Mouse (Mus musculus) midbrain, embryonic 11.5 days (tissue): Measurements from ENCODE around the gene Slc4a1. TPM values are rescaled to one million over a fixed set of nuclear protein-coding genes. Genes with fewer than 3 reads are reported as not detected.
A peak's percentile ranks its signal among the peaks of the same experiment; 100 is the strongest.

Experiments used
- ATAC-seq: fragments of 200-750 bp; cut with Nextera tagmentation; 2 replicates; pipeline ENCODE4 v1.8.0; 2017; ENCODE audit warnings: moderate TSS enrichment, moderate library complexity; ENCODE audit not compliant: low FRiP score
- DNase-seq: peaks from one replicate; pipeline ENCODE4 v3.0.0; 2015; ENCODE audit warnings: low spot score; ENCODE audit errors: missing footprints
- H3K27ac ChIP-seq: fragments of 300-500 bp; sonication (generic); 2 replicates; pipeline ENCODE4 v1.5.1; 2014; ENCODE audit warnings: low read depth, low read length
- H3K27me3 ChIP-seq: fragments of 300-500 bp; sonication (generic); 2 replicates; pipeline ENCODE4 v1.6.1; 2014; ENCODE audit warnings: mild to moderate bottlenecking, low read length, moderate library complexity, mixed read lengths; ENCODE audit not compliant: control insufficient read depth, insufficient read depth
- H3K36me3 ChIP-seq: fragments of 300-500 bp; sonication (generic); 2 replicates; pipeline ENCODE4 v1.6.1; 2014; ENCODE audit warnings: mild to moderate bottlenecking, low read length, moderate library complexity, mixed read lengths; ENCODE audit not compliant: control insufficient read depth, insufficient read depth
- H3K4me1 ChIP-seq: fragments of 300-500 bp; sonication (generic); 2 replicates; pipeline ENCODE4 v1.6.1; 2014; ENCODE audit warnings: low read length; ENCODE audit not compliant: control insufficient read depth, insufficient read depth
- H3K4me2 ChIP-seq: fragments of 300-500 bp; sonication (generic); 2 replicates; pipeline ENCODE4 v1.6.1; 2014; ENCODE audit warnings: mild to moderate bottlenecking, moderate library complexity
- H3K4me3 ChIP-seq: fragments of 300-500 bp; sonication (generic); 2 replicates; pipeline ENCODE4 v1.5.1; 2014; ENCODE audit warnings: low read depth, low read length
- H3K9ac ChIP-seq: fragments of 300-500 bp; sonication (generic); 2 replicates; pipeline ENCODE4 v1.6.1; 2014; ENCODE audit warnings: low read length
- H3K9me3 ChIP-seq: fragments of 300-500 bp; sonication (generic); 2 replicates; pipeline ENCODE4 v1.6.1; 2016; ENCODE audit warnings: low read length; ENCODE audit not compliant: control insufficient read depth
- WGBS: fragments of 180-500 bp; shearing (Covaris S2); extraction: QIAGEN DNeasy Blood & Tissue Kit; methylation state at CpG from one replicate; pipeline ENCODE4 v1.1.7; 2014; 5-methylcytosine and 5-hydroxymethylcytosine counted together
- polyA plus RNA-seq: library from polyadenylated mRNA; unstranded; fragments of >200 nt; fragmentation: Nextera tagmentation; extraction: Ambion mirVana; gene quantifications from 2 replicates; pipeline ENCODE4 v1.2.1, GENCODE M21; 2014

Gene Slc4a1
- polyA plus RNA-seq, 1 experiment from 2014 or later, result 30.6 TPM

DNA sequence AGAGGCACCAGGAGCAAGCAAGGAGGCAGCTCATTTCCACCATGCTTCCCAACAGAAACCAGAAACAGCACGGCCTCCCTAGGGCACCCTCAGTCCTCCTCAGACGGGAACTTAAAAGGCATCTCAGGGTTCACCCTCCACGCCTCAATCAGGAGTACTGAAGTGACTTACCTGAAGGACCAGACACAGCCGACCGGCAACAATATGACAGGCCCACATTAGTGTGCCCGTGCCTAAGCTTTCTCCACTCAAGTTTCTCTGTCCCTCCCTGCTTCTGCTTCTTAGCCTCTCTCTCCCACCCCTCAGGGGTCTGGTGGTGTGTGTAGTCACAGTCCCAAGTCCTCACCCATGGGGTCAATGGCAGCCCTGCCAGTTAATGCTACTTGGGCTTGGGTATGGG, 53.4 kb downstream of the Slc4a1 start:
- H3K9me3 ChIP-seq, result no peaks in the 10 kb centered on the region
- no peak overlapping the region for H3K4me3 ChIP-seq
- 86% methylated on average over 6 of the region's 6 CpGs for WGBS
- H3K27ac ChIP-seq, result no peak overlapping the region
- no peak overlapping the region for H3K4me2 ChIP-seq
- peaks cover 18% of the 10 kb centered on the region for H3K36me3 ChIP-seq
- peaks cover 37% of the 10 kb centered on the region for H3K4me1 ChIP-seq
- H3K9ac ChIP-seq, result no peak overlapping the region
- peak; percentile 81 for DNase-seq
- no peak for ATAC-seq
- H3K27me3 ChIP-seq, result no peaks in the 10 kb centered on the region

GRCm38 (mm10) chr11:102311966-102312365, 54.0 kb downstream of the Slc4a1 start:
- Histone ChIP-seq H3K36me3 (peaks cover 19% of the 10 kb centered on the region), H3K27ac (no peak overlapping the region)
- peak; percentile 53 for DNase-seq

GRCm38 (mm10) chr11:102310768-102311695, 55.0 kb downstream of the Slc4a1 start:
- Histone ChIP-seq H3K4me2 (no peak overlapping the region), H3K36me3 (peaks cover 22% of the 10 kb centered on the region), H3K4me3 (0 out of 2 replicates have a peak overlapping the region, but pooled peaks have one; percentile 3), H3K4me1 (peaks cover 35% of the 10 kb centered on the region), H3K9ac (0 out of 2 replicates have a peak overlapping the region, but pooled peaks have one; percentile 5), H3K9me3 (no peaks in the 10 kb centered on the region), H3K27me3 (no peaks in the 10 kb centered on the region), H3K27ac (no peak overlapping the region)
- 43% methylated on average over 34 of the region's 38 CpGs for WGBS
- DNase-seq, result peak; percentile 87
- ATAC-seq, result no peak

More at GRCm38 (mm10) chr11:102311966-102312365, 54.0 kb downstream of the Slc4a1 start:
- H3K9me3 ChIP-seq, result no peaks in the 10 kb centered on the region
- ATAC-seq, result no peak
- WGBS, result 89% methylated on average over 4 of the region's 4 CpGs
- peaks cover 37% of the 10 kb centered on the region for H3K4me1 ChIP-seq
- no peak overlapping the region for H3K4me2 ChIP-seq
- H3K4me3 ChIP-seq, result no peak overlapping the region
- no peaks in the 10 kb centered on the region for H3K27me3 ChIP-seq
- no peak overlapping the region for H3K9ac ChIP-seq

- H3K27ac ChIP-seq, result no peak overlapping the region
- 86% methylated on average over 22 of the region's 22 CpGs for WGBS
- no peaks in the 10 kb centered on the region for H3K27me3 ChIP-seq
- DNase-seq, result no peak
- ATAC-seq, result no peak
- H3K4me3 ChIP-seq, result no peak overlapping the region
- no peak overlapping the region for H3K9ac ChIP-seq
- H3K36me3 ChIP-seq, result peaks cover 22% of the 10 kb centered on the region
- peaks cover 27% of the 10 kb centered on the region for H3K4me1 ChIP-seq
- peak overlapping the region; percentile 52 for H3K4me2 ChIP-seq
- no peaks in the 10 kb centered on the region for H3K9me3 ChIP-seq
These were observed 56.0 kb downstream of the Slc4a1 start for GRCm38 (mm10) chr11:102309821-102310617.

- peak overlapping the region; percentile 52 for H3K4me2 ChIP-seq
- H3K4me3 ChIP-seq, result peak overlapping the region; percentile 25
- peak overlapping the region; percentile 54 for H3K9ac ChIP-seq
- H3K36me3 ChIP-seq, result peaks cover 18% of the 10 kb centered on the region
- WGBS, result 1% methylated on average over 27 of the region's 27 CpGs
- peaks cover 27% of the 10 kb centered on the region for H3K4me1 ChIP-seq
- H3K27ac ChIP-seq, result peak overlapping the region; percentile 6; the same call in 1 of the 2 replicates
- DNase-seq, result peak; percentile 100
- no peaks in the 10 kb centered on the region for H3K27me3 ChIP-seq
- ATAC-seq, result peak; percentile 93
- no peaks in the 10 kb centered on the region for H3K9me3 ChIP-seq
These were observed 57.0 kb downstream of the Slc4a1 start for GRCm38 (mm10) chr11:102308979-102309378.

GRCm38 (mm10) chr11:102308104-102308503, 57.9 kb downstream of the Slc4a1 start:
- no peaks in the 10 kb centered on the region for H3K9me3 ChIP-seq
- ATAC-seq (no peak), DNase-seq (no peak)
- no peak overlapping the region for H3K4me2 ChIP-seq
- H3K27ac ChIP-seq, result no peak overlapping the region
- H3K36me3 ChIP-seq, result peaks cover 12% of the 10 kb centered on the region
- no peaks in the 10 kb centered on the region for H3K27me3 ChIP-seq
- WGBS, result 83% methylated on average over 9 of the region's 9 CpGs
- peaks cover 27% of the 10 kb centered on the region for H3K4me1 ChIP-seq
- H3K4me3 ChIP-seq, result no peak overlapping the region
- no peak overlapping the region for H3K9ac ChIP-seq

GRCm38 (mm10) chr11:102305359-102305758, 60.6 kb downstream of the Slc4a1 start:
- no peaks in the 10 kb centered on the region for H3K27me3 ChIP-seq
- no peak overlapping the region for H3K4me3 ChIP-seq
- WGBS, result 74% methylated on average over 3 of the region's 3 CpGs
- H3K4me1 ChIP-seq, result peaks cover 16% of the 10 kb centered on the region
- no peak overlapping the region for H3K4me2 ChIP-seq
- peaks cover 12% of the 10 kb centered on the region for H3K36me3 ChIP-seq
- H3K9ac ChIP-seq, result no peak overlapping the region
- H3K27ac ChIP-seq, result no peak overlapping the region
- ATAC-seq (no peak), DNase-seq (peak; percentile 75)
- H3K9me3 ChIP-seq, result no peaks in the 10 kb centered on the region

GRCm38 (mm10) chr11:102304141-102304540, 61.9 kb downstream of the Slc4a1 start:
- no peaks in the 10 kb centered on the region for H3K9me3 ChIP-seq
- no peak for ATAC-seq
- H3K4me3 ChIP-seq, result no peak overlapping the region
- H3K27me3 ChIP-seq, result no peaks in the 10 kb centered on the region
- no peak overlapping the region for H3K27ac ChIP-seq
- no peak overlapping the region for H3K9ac ChIP-seq
- no peak overlapping the region for H3K4me2 ChIP-seq
- DNase-seq, result no peak
- H3K4me1 ChIP-seq, result peaks cover 4% of the 10 kb centered on the region
- WGBS, result 46% methylated on average over 2 of the region's 2 CpGs
- peaks cover 9% of the 10 kb centered on the region for H3K36me3 ChIP-seq
